Mouse (Mus musculus) megakaryocyte, embryonic 14.5 days (primary cell): ENCODE measurements around the gene Best1. TPM values are rescaled to one million over a fixed set of nuclear protein-coding genes. Genes with fewer than 3 reads are reported as not detected.

Experiments used
- H3K27me3 ChIP-seq: replicated peaks from 2 replicates; pipeline ENCODE3; 2012; ENCODE audit warnings: inconsistent platforms
- H3K36me3 ChIP-seq: replicated peaks from 2 replicates; pipeline ENCODE3; 2012; ENCODE audit warnings: low read length, inconsistent platforms, mixed read lengths
- H3K4me1 ChIP-seq: 2 replicates; pipeline ENCODE4 v1.6.1; 2012; ENCODE audit warnings: inconsistent platforms
- H3K4me3 ChIP-seq: replicated peaks from 2 replicates; pipeline ENCODE3; 2012; ENCODE audit warnings: moderate library complexity, mild to moderate bottlenecking, inconsistent platforms
- H3K9me3 ChIP-seq: 2 replicates; pipeline ENCODE4 v1.6.1; 2012; ENCODE audit warnings: inconsistent platforms
- FLI1 ChIP-seq: IDR thresholded peaks from 2 replicates; pipeline ENCODE4 v1.6.1; 2012; ENCODE audit warnings: low read length, inconsistent platforms, mixed read lengths
- GATA1 ChIP-seq: IDR thresholded peaks from 3 replicates; pipeline ENCODE4 v1.6.1; 2012; ENCODE audit warnings: mixed read lengths, low read length, inconsistent platforms, borderline replicate concordance
- polyA plus RNA-seq: library from polyadenylated mRNA; stranded (reverse); fragments of >175 nt; gene quantifications from 2 replicates; pipeline ENCODE4 v1.2.3, GENCODE M21; 2012; ENCODE audit warnings: low replicate concordance; ENCODE audit not compliant: insufficient read depth

Best1 gene
- polyA plus RNA-seq, 1 experiment: not detected

GRCm38 (mm10) chr19:9993036-9993656 is 8.3 kb downstream of the Best1 start:
- Histone ChIP-seq H3K27me3 (peaks cover 32% of the 10 kb centered on the region), H3K9me3 (no peaks in the 10 kb centered on the region), H3K4me3 (peak overlapping the region; percentile 84), H3K36me3 (no peaks in the 10 kb centered on the region), H3K4me1 (peaks cover 43% of the 10 kb centered on the region)
- TF ChIP-seq FLI1 (no peak), GATA1 (no peak)

- Histone ChIP-seq H3K27me3 (peaks cover 23% of the 10 kb centered on the region), H3K9me3 (no peaks in the 10 kb centered on the region), H3K36me3 (no peaks in the 10 kb centered on the region), H3K4me3 (no peak overlapping the region), H3K4me1 (peaks cover 52% of the 10 kb centered on the region)
- TF ChIP-seq FLI1 (no peak), GATA1 (no peak)
Observed at GRCm38 (mm10) chr19:9992011-9992958, 9.1 kb downstream of the Best1 start.

- H3K36me3 ChIP-seq: no peaks in the 10 kb centered on the region
- TF ChIP-seq FLI1: no peak
- H3K4me1 ChIP-seq: peaks cover 62% of the 10 kb centered on the region
- H3K4me3 ChIP-seq: peak overlapping the region; percentile 29
- peaks cover 18% of the 10 kb centered on the region for H3K27me3 ChIP-seq
- H3K9me3 ChIP-seq: no peaks in the 10 kb centered on the region
Observed at GRCm38 (mm10) chr19:9991304-9991703, 10.1 kb downstream of the Best1 start.

GRCm38 (mm10) chr19:9989884-9990256 is 11.6 kb downstream of the Best1 start:
- Histone ChIP-seq H3K4me1 (peaks cover 76% of the 10 kb centered on the region), H3K4me3 (peak overlapping the region; percentile 53), H3K27me3 (peaks cover 17% of the 10 kb centered on the region), H3K9me3 (no peaks in the 10 kb centered on the region), H3K36me3 (peaks cover 14% of the 10 kb centered on the region)
- TF ChIP-seq FLI1: no peak
- TF ChIP-seq GATA1: no peak

GRCm38 (mm10) chr19:9989171-9989883 is 12.1 kb downstream of the Best1 start:
- Histone ChIP-seq H3K36me3 (peaks cover 20% of the 10 kb centered on the region), H3K9me3 (no peaks in the 10 kb centered on the region), H3K27me3 (peaks cover 14% of the 10 kb centered on the region), H3K4me3 (peak overlapping the region; percentile 53), H3K4me1 (peaks cover 82% of the 10 kb centered on the region)
- TF ChIP-seq FLI1 (no peak), GATA1 (no peak)

- TF ChIP-seq FLI1: no peak
- no peak for TF ChIP-seq GATA1
- Histone ChIP-seq H3K4me1 (peaks cover 79% of the 10 kb centered on the region), H3K4me3 (no peak overlapping the region), H3K9me3 (no peaks in the 10 kb centered on the region), H3K36me3 (peaks cover 33% of the 10 kb centered on the region), H3K27me3 (peaks cover 8% of the 10 kb centered on the region)
Observed at GRCm38 (mm10) chr19:9987593-9987992, 13.8 kb downstream of the Best1 start.

GRCm38 (mm10) chr19:9987192-9987591 is 14.2 kb downstream of the Best1 start:
- Histone ChIP-seq H3K36me3 (peaks cover 33% of the 10 kb centered on the region), H3K4me3 (peak overlapping the region; percentile 23), H3K27me3 (peaks cover 4% of the 10 kb centered on the region), H3K4me1 (peaks cover 79% of the 10 kb centered on the region), H3K9me3 (no peaks in the 10 kb centered on the region)
- TF ChIP-seq FLI1 (no peak), GATA1 (no peak)

GRCm38 (mm10) chr19:9985900-9986421 is 15.5 kb downstream of the Best1 start:
- Histone ChIP-seq H3K27me3 (peaks cover 4% of the 10 kb centered on the region), H3K36me3 (peaks cover 33% of the 10 kb centered on the region), H3K9me3 (no peaks in the 10 kb centered on the region), H3K4me3 (peak overlapping the region; percentile 77), H3K4me1 (peaks cover 82% of the 10 kb centered on the region)
- no peak for TF ChIP-seq GATA1
- TF ChIP-seq FLI1: no peak

- Histone ChIP-seq H3K9me3 (no peaks in the 10 kb centered on the region), H3K27me3 (peaks cover 3% of the 10 kb centered on the region), H3K36me3 (peaks cover 33% of the 10 kb centered on the region), H3K4me3 (peak overlapping the region; percentile 77), H3K4me1 (peaks cover 85% of the 10 kb centered on the region)
- no peak for TF ChIP-seq GATA1
- TF ChIP-seq FLI1: no peak
Observed at GRCm38 (mm10) chr19:9985190-9985899, 16.1 kb downstream of the Best1 start.
